Mouse (Mus musculus) G1E (cell line): Measurements from ENCODE around the gene Pdzd7.

Source experiments
- CTCF ChIP-seq: IDR thresholded peaks from 2 replicates; pipeline ENCODE4 v1.5.1; 2012; ENCODE audit warnings: low read depth, low read length, inconsistent platforms, mixed read lengths
- POLR2AphosphoS5 ChIP-seq: IDR thresholded peaks from 2 replicates; pipeline ENCODE4 v1.6.1; 2012; ENCODE audit warnings: low read depth, low read length, inconsistent platforms; ENCODE audit not compliant: insufficient replicate concordance
- TAL1 ChIP-seq: conservative IDR thresholded peaks from 2 replicates; pipeline ENCODE4 v1.6.1; 2012; ENCODE audit warnings: low read depth, low read length, inconsistent platforms, mixed read lengths

DNA sequence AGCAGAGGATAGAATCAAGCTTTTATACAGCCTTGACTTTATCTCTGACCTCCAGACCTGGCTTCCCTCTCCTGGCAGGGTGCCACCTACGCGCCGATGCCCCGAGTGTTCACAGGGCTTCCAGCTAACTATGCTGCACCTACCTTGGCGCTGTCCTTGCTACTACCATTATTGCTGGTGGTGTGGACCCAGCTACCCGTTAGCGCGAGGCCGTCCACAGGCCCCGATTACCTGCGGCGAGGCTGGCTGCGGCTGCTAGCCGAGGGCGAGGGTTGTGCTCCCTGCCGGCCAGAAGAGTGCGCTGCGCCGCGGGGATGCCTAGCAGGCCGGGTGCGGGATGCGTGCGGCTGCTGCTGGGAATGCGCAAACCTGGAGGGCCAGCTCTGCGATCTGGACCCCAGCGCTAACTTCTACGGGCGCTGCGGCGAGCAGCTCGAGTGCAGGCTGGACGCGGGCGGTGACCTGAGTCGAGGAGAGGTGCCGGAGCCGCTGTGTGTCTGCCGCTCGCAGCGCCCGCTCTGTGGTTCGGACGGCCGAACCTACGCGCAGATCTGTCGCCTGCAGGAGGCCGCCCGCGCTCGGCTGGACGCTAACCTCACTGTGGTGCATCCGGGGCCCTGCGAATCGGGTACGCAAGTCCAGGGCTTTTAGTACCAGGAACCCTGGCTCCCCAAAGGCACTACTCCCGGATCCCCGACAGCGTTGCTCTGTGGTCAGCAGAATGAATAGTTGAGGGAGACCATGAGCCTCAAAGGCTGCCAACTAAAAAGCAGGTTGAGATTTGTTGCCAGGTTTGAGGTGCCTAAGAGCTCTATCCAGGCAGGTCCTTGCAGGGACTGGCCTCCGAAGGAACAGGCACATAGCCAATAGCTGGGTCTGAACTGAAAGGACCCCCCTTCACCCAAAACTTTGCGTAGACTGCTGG is 31.3 kb upstream of the Pdzd7 start:
- TF ChIP-seq CTCF (peak; percentile 31; the same call in 1 of the 2 replicates), POLR2AphosphoS5 (no peak), TAL1 (peak; percentile 35; the same call in 1 of the 2 replicates)
